Mouse (Mus musculus): Measurements from ENCODE around the gene Plpp2.
A peak's percentile ranks its signal among the peaks of the same experiment; 100 is the strongest.

DNA sequence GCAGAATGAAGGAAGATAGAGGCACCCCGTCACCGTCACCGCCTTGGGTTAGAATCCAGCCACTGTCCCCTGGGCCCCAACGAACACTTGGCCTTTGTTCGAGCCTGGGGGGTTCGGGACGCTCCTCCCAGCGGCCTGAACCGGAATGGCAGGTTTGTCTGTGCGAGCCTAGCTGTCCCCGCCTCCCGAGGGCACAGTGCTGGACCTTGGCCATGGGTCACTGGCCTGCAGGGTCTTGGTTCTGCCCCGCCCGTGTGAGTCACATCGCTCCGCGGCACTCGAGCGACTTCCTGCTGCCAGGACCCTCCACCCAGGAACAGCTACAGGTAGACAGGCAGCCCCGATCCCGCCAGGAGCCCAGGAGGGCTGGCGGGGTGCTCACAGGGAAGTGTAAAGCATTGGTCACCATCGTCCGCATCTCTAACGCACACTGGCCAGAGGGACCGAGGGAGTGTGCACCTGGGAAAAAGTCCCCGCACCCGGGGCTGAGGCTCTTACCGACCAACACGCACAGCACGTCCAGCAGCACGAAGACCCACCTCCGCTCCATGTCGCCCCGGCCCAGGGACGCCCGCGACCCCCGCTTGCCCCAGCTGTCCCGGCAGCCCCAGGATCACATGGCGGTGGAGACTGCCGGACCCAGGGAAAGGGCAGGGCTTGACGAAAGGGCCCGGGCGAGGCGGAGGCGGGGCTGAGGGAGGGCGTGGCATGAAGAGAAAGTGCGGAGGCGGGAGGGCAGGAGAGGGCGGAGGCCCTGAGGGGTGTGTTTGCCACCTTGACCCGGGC is at the start of gene Plpp2:
- TF ChIP-seq CTCF (IDR thresholded peaks at IDR 0.05; ENCODE audit: extremely low read depth, insufficient read length, insufficient replicate concordance, low read depth, low read length) = peak; percentile 63; the same call in 1 of the 2 replicates
- TF ChIP-seq POLR2A (IDR thresholded peaks at IDR 0.05; ENCODE audit: low read depth, low read length) = peak; percentile 51

Measured in small intestine, adult 2 months (tissue).